Mouse (Mus musculus): ENCODE results near the gene Fam187b. TPM values are rescaled to one million over a fixed set of nuclear protein-coding genes. Genes with fewer than 3 reads are reported as not detected.
A peak's percentile ranks its signal among the peaks of the same experiment; 100 is the strongest.

Gene Fam187b
- polyA plus RNA-seq, 1 experiment: 0.38 TPM

- H3K4me3 ChIP-seq (ENCODE audit: insufficient read depth, low read length): peak overlapping the region; percentile 78; the same call in 1 of the 2 replicates
- peaks cover 4% of the 10 kb centered on the region for H3K4me1 ChIP-seq (ENCODE audit: control insufficient read depth, insufficient read depth, low read length)
- peak overlapping the region; percentile 82; the same call in 1 of the 2 replicates for H3K27ac ChIP-seq (ENCODE audit: insufficient read depth, low read length)
- TF ChIP-seq POLR2A (IDR thresholded peaks at IDR 0.05; ENCODE audit: extremely low read depth, insufficient read depth, low read length) (no peak), CTCF (IDR thresholded peaks at IDR 0.05; ENCODE audit: extremely low read depth, insufficient read depth, low read length) (no peak)
Measured at GRCm38 (mm10) chr7:30958109-30958865, 15.3 kb upstream of the Fam187b start.

- H3K4me1 ChIP-seq (ENCODE audit: control insufficient read depth, insufficient read depth, low read length): peaks cover 4% of the 10 kb centered on the region
- no peak overlapping the region for H3K27ac ChIP-seq (ENCODE audit: insufficient read depth, low read length)
- no peak overlapping the region for H3K4me3 ChIP-seq (ENCODE audit: insufficient read depth, low read length)
- TF ChIP-seq POLR2A (IDR thresholded peaks at IDR 0.05; ENCODE audit: extremely low read depth, insufficient read depth, low read length) (peak; percentile 3; the same call in 1 of the 2 replicates), CTCF (IDR thresholded peaks at IDR 0.05; ENCODE audit: extremely low read depth, insufficient read depth, low read length) (no peak)
Measured at GRCm38 (mm10) chr7:30958866-30959487, 14.6 kb upstream of the Fam187b start.

GRCm38 (mm10) chr7:30959786-30960349, 13.7 kb upstream of the Fam187b start:
- TF ChIP-seq CTCF (IDR thresholded peaks at IDR 0.05; ENCODE audit: extremely low read depth, insufficient read depth, low read length): no peak
- no peak for TF ChIP-seq POLR2A (IDR thresholded peaks at IDR 0.05; ENCODE audit: extremely low read depth, insufficient read depth, low read length)
- H3K4me3 ChIP-seq (ENCODE audit: insufficient read depth, low read length): no peak overlapping the region

GRCm38 (mm10) chr7:30962862-30963261, 10.7 kb upstream of the Fam187b start:
- no peak overlapping the region for H3K4me3 ChIP-seq (ENCODE audit: insufficient read depth, low read length)

More at GRCm38 (mm10) chr7:30959786-30960349, 13.7 kb upstream of the Fam187b start:
- Histone ChIP-seq H3K4me1 (ENCODE audit: control insufficient read depth, insufficient read depth, low read length) (peaks cover 4% of the 10 kb centered on the region), H3K27ac (ENCODE audit: insufficient read depth, low read length) (no peak overlapping the region)

GRCm38 (mm10) chr7:30964366-30964765, 9.2 kb upstream of the Fam187b start:
- no peak overlapping the region for H3K4me3 ChIP-seq (ENCODE audit: insufficient read depth, low read length)
- TF ChIP-seq CTCF (IDR thresholded peaks at IDR 0.05; ENCODE audit: extremely low read depth, insufficient read depth, low read length) (no peak), POLR2A (IDR thresholded peaks at IDR 0.05; ENCODE audit: extremely low read depth, insufficient read depth, low read length) (no peak)
- no peak overlapping the region for H3K27ac ChIP-seq (ENCODE audit: insufficient read depth, low read length)
- H3K4me1 ChIP-seq (ENCODE audit: control insufficient read depth, insufficient read depth, low read length): no peaks in the 10 kb centered on the region

More at GRCm38 (mm10) chr7:30962862-30963261, 10.7 kb upstream of the Fam187b start:
- H3K4me1 ChIP-seq (ENCODE audit: control insufficient read depth, insufficient read depth, low read length): no peaks in the 10 kb centered on the region; the same call in 1 of the 2 replicates
- no peak for TF ChIP-seq CTCF (IDR thresholded peaks at IDR 0.05; ENCODE audit: extremely low read depth, insufficient read depth, low read length)
- TF ChIP-seq POLR2A (IDR thresholded peaks at IDR 0.05; ENCODE audit: extremely low read depth, insufficient read depth, low read length): 0 out of 2 replicates have a peak, but pooled peaks have one; percentile 34
- no peak overlapping the region for H3K27ac ChIP-seq (ENCODE audit: insufficient read depth, low read length)

- TF ChIP-seq POLR2A (IDR thresholded peaks at IDR 0.05; ENCODE audit: extremely low read depth, insufficient read depth, low read length): no peak
- TF ChIP-seq CTCF (IDR thresholded peaks at IDR 0.05; ENCODE audit: extremely low read depth, insufficient read depth, low read length): no peak
- Histone ChIP-seq H3K27ac (ENCODE audit: insufficient read depth, low read length) (no peak overlapping the region), H3K4me3 (ENCODE audit: insufficient read depth, low read length) (no peak overlapping the region), H3K4me1 (ENCODE audit: control insufficient read depth, insufficient read depth, low read length) (no peaks in the 10 kb centered on the region)
Measured at GRCm38 (mm10) chr7:30965677-30966076, 7.9 kb upstream of the Fam187b start.

GRCm38 (mm10) chr7:30966657-30967056, 6.9 kb upstream of the Fam187b start:
- H3K27ac ChIP-seq (ENCODE audit: insufficient read depth, low read length): no peak overlapping the region

GRCm38 (mm10) chr7:30968611-30969010, 5.0 kb upstream of the Fam187b start:
- Histone ChIP-seq H3K4me3 (ENCODE audit: insufficient read depth, low read length) (no peak overlapping the region), H3K27ac (ENCODE audit: insufficient read depth, low read length) (peak overlapping the region; percentile 64), H3K4me1 (ENCODE audit: control insufficient read depth, insufficient read depth, low read length) (no peaks in the 10 kb centered on the region)
- TF ChIP-seq CTCF (IDR thresholded peaks at IDR 0.05; ENCODE audit: extremely low read depth, insufficient read depth, low read length) (no peak), POLR2A (IDR thresholded peaks at IDR 0.05; ENCODE audit: extremely low read depth, insufficient read depth, low read length) (no peak)

More at GRCm38 (mm10) chr7:30966657-30967056, 6.9 kb upstream of the Fam187b start:
- TF ChIP-seq CTCF (IDR thresholded peaks at IDR 0.05; ENCODE audit: extremely low read depth, insufficient read depth, low read length) (no peak), POLR2A (IDR thresholded peaks at IDR 0.05; ENCODE audit: extremely low read depth, insufficient read depth, low read length) (no peak)
- Histone ChIP-seq H3K4me3 (ENCODE audit: insufficient read depth, low read length) (no peak overlapping the region), H3K4me1 (ENCODE audit: control insufficient read depth, insufficient read depth, low read length) (no peaks in the 10 kb centered on the region)

GRCm38 (mm10) chr7:30969174-30969573, 4.4 kb upstream of the Fam187b start:
- Histone ChIP-seq H3K4me1 (ENCODE audit: control insufficient read depth, insufficient read depth, low read length) (no peaks in the 10 kb centered on the region), H3K4me3 (ENCODE audit: insufficient read depth, low read length) (no peak overlapping the region), H3K27ac (ENCODE audit: insufficient read depth, low read length) (no peak overlapping the region)
- TF ChIP-seq CTCF (IDR thresholded peaks at IDR 0.05; ENCODE audit: extremely low read depth, insufficient read depth, low read length) (no peak), POLR2A (IDR thresholded peaks at IDR 0.05; ENCODE audit: extremely low read depth, insufficient read depth, low read length) (no peak)
